Mouse (Mus musculus) urinary bladder, adult 2 months (tissue): ENCODE measurements around the gene Gm266. TPM values are rescaled to one million over a fixed set of nuclear protein-coding genes. Genes with fewer than 3 reads are reported as not detected.

Experiments used
- DNase-seq: peaks from one replicate; pipeline ENCODE4 v3.0.0; 2022; ENCODE audit warnings: low spot score
- polyA plus RNA-seq: library from polyadenylated mRNA; depleted of rRNA; stranded (reverse); fragments of >200 nt; gene quantifications from 2 replicates; pipeline ENCODE4 v1.2.3, GENCODE M21; 2012; rRNA removed

The Gm266 gene
- polyA plus RNA-seq, 1 experiment, result 6.7 TPM

DNA sequence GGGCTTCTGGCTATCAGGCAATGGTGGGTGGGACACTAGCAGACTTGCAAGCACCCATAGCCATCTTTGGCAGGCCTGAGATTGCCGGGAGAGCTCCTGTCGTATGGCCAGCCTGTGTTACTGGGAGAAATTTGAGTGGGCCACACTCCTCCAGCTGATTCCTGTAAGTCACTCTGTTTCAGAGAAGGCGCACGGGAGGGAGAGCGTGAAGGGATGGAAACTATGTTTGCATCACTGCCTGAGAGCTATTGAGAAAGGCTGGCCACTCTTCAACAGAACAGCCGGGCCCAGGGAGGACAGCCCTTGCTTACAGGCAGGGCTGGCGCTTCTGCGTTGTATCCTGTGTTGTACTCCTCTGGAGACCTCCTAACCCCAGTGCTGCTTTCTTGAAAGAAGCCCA, 49.0 kb downstream of the Gm266 start:
- no peak for DNase-seq

DNA sequence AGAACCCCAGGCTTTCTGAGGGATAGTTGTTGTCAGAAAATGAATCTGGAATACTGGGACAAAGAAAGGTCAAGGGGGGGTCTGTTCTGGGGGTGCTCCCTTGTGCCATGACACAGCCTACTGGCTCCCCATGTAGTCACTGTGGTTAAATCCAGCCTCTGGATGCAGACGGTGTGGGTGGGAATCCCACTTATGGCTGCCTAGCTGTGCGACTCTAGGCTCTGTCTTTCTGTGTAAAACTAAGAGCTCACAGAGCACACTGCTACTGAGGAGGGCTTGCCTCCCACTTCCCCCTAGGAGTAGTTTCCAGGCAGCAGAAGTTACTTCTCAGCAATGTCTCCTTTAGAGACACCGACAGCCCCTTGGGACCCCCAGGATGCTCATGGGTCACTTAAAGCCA, 49.5 kb downstream of the Gm266 start:
- DNase-seq, result no peak

DNA sequence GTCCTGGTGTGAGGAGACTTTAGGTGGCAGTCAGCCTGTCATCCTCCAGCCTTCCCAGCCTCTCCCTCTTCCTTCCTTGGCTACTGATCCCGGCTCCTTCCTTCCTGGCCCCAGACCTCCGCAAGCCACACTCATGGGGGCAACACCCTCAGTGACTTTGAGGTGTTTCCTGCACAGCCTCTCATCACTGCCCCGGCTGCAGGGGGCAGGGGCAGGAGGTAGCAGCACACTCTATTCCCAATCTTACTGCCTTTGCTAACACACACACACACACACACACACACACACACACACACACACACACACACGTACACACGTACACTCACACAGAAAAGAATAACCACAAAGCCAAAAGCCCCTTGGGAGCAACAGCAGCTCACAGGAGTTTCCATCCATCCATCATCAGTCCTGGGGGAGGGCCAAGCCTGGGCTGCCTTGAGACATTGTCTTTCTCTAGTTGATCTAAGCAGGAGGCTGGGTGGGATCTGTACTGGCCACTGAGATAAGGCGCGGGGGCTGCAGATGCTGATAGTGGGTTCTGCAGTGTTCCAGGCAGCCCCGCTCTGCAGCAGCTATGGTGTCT, 50.8 kb downstream of the Gm266 start:
- DNase-seq, result no peak

Other genes starting within 250 kb of the Gm266 start
- gene Amn, start 214.7 kb downstream of the Gm266 start, polyA plus RNA-seq, result 2.3 and 4.1 TPM in 2 replicates
- gene Cdc42bpb, start 108.1 kb downstream of the Gm266 start, polyA plus RNA-seq, result 143 and 148 TPM in 2 replicates
- 0.10 TPM in 1 of 2 replicates, not detected in the other for gene Lbhd2, start 79.0 kb downstream of the Gm266 start, polyA plus RNA-seq
- 7.8 and 8.4 TPM in 2 replicates for gene Exoc3l4, start 68.8 kb downstream of the Gm266 start, polyA plus RNA-seq
- 106 and 156 TPM in 2 replicates for gene Tnfaip2, start 43.4 kb downstream of the Gm266 start, polyA plus RNA-seq
- 139 and 141 TPM in 2 replicates for gene Eif5, start 52.2 kb upstream of the Gm266 start, polyA plus RNA-seq
- 56.1 and 59.8 TPM in 2 replicates for gene Mark3, start 88.7 kb upstream of the Gm266 start, polyA plus RNA-seq
- 2,258 and 2,468 TPM in 2 replicates for gene Ckb, start 186.5 kb upstream of the Gm266 start, polyA plus RNA-seq
- 17.1 and 25.1 TPM in 2 replicates for gene Trmt61a, start 192.3 kb upstream of the Gm266 start, polyA plus RNA-seq
- 30.4 and 32.8 TPM in 2 replicates for gene Bag5, start 227.4 kb upstream of the Gm266 start, polyA plus RNA-seq
- 47.1 and 50.6 TPM in 2 replicates for gene Apopt1, start 227.4 kb upstream of the Gm266 start, polyA plus RNA-seq